Mouse (Mus musculus) heart, embryonic 11.5 days (tissue): Measurements from ENCODE around the gene Ptpn21. TPM values are rescaled to one million over a fixed set of nuclear protein-coding genes. Genes with fewer than 3 reads are reported as not detected.

ENCODE experiments used
- ATAC-seq: fragments of 200-750 bp; cut with Nextera tagmentation; replicated peaks from 2 replicates; pipeline ENCODE4 v1.8.0; 2017; ENCODE audit warnings: moderate library complexity; ENCODE audit not compliant: insufficient number of reproducible peaks, low FRiP score, low TSS enrichment
- H3K27ac ChIP-seq: fragments of 300-500 bp; sonication (generic); 2 replicates; pipeline ENCODE4 v1.5.1; 2014; ENCODE audit warnings: mild to moderate bottlenecking, low read depth, low read length
- H3K27me3 ChIP-seq: fragments of 300-500 bp; sonication (generic); 2 replicates; pipeline ENCODE4 v1.6.1; 2014; ENCODE audit warnings: mild to moderate bottlenecking, low read length, mixed read lengths; ENCODE audit not compliant: control insufficient read depth, insufficient read depth
- H3K36me3 ChIP-seq: fragments of 300-500 bp; sonication (generic); 2 replicates; pipeline ENCODE4 v1.6.1; 2014; ENCODE audit warnings: mild to moderate bottlenecking, low read length, moderate library complexity, mixed read lengths; ENCODE audit not compliant: control insufficient read depth, insufficient read depth
- H3K4me1 ChIP-seq: fragments of 300-500 bp; sonication (generic); 2 replicates; pipeline ENCODE4 v1.6.1; 2014; ENCODE audit warnings: low read length; ENCODE audit not compliant: control insufficient read depth, insufficient read depth
- H3K4me2 ChIP-seq: fragments of 300-500 bp; sonication (generic); 2 replicates; pipeline ENCODE4 v1.6.1; 2014; ENCODE audit warnings: mild to moderate bottlenecking, moderate library complexity
- H3K4me3 ChIP-seq: fragments of 300-500 bp; sonication (generic); 2 replicates; pipeline ENCODE4 v1.5.1; 2014; ENCODE audit warnings: low read depth, low read length
- H3K9ac ChIP-seq: fragments of 300-500 bp; sonication (generic); 2 replicates; pipeline ENCODE4 v1.6.1; 2014; ENCODE audit warnings: mild to moderate bottlenecking, low read depth, low read length, moderate library complexity
- H3K9me3 ChIP-seq: fragments of 300-500 bp; sonication (generic); replicated peaks from 2 replicates; pipeline ENCODE4 v1.6.1; 2016; ENCODE audit warnings: low read length; ENCODE audit not compliant: control insufficient read depth
- WGBS: fragments of 180-500 bp; shearing (Covaris S2); extraction: QIAGEN DNeasy Blood & Tissue Kit; methylation state at CpG from one replicate; pipeline ENCODE4 v1.1.7; 2014; ENCODE audit not compliant: insufficient replicate concordance; 5-methylcytosine and 5-hydroxymethylcytosine counted together
- polyA plus RNA-seq: library from polyadenylated mRNA; unstranded; fragments of >200 nt; fragmentation: Nextera tagmentation; extraction: Ambion mirVana; gene quantifications from 2 replicates; pipeline ENCODE4 v1.2.1, GENCODE M21; 2014

Gene Ptpn21
- polyA plus RNA-seq, 1 experiment from 2014 or later: 13.0 TPM

DNA sequence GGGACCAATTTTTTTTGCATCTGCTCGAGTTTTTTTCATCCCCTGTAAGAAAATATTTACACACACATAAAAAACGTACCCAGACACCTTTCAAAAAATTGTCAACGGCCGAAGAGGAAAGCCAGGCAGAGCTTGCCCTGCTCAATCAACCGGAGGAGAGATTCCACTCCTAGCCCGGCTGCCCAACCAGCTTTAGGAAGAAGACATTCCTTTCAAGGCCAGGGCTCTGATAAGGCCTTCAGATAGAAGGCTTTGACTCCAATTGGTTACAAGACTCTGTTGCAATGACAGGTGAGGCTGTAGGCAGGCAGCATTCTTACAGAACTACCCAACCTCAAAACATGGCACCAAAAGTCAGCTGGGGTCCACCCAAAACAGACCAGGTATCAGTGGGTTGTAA lies 53.6 kb downstream of the Ptpn21 start:
- Histone ChIP-seq H3K36me3 (peaks cover 14% of the 10 kb centered on the region; the same call in 1 of the 2 replicates), H3K4me2 (peak overlapping the region; percentile 55), H3K9me3 (no peaks in the 10 kb centered on the region), H3K27me3 (no peaks in the 10 kb centered on the region), H3K9ac (no peak overlapping the region), H3K27ac (peak overlapping the region; percentile 66), H3K4me1 (peaks cover 9% of the 10 kb centered on the region), H3K4me3 (peak overlapping the region; percentile 12; the same call in 1 of the 2 replicates)
- WGBS: 27% methylated on average over 6 of the region's 6 CpGs
- ATAC-seq: no peak

DNA sequence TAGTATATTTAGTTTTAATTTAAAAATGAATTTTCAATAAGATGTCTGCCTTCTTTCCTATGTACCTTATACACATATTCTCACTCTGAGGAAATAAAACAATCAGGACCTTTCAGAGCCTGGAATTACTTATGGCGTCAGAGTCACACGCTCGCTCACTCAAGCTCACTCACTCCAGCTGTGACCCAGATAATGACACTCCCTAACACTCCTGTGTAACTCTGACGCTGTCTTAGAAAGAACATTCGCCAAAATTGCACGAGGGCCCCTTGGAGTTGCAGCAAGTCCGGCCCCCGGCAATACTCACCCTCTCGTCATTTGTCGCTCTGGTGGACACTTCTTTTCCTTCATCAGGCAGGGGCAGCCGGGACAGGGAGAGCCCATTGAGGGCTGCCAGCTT lies 54.0 kb downstream of the Ptpn21 start:
- peak overlapping the region; percentile 12; the same call in 1 of the 2 replicates for H3K4me3 ChIP-seq
- H3K4me2 ChIP-seq: peak overlapping the region; percentile 55

DNA sequence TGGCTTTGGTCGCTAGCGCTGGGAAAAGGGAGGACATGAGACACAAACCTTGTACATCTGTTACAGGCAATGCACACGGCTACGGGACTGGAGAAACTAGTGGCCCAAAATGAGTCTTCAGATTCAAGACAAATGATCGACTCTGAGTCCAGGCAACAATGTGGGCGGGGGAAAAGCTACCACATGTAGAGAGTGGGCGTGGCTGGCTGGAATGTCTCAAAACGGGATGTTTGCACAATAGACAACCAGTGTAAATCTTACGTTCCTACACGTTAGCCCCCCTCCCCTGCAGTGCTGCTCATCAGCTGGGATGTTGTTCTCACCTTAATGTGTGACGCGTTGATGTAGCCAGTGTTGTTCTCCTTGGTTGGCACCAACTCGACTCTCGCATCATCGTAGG lies 55.0 kb downstream of the Ptpn21 start:
- Histone ChIP-seq H3K9me3 (no peaks in the 10 kb centered on the region), H3K27ac (no peak overlapping the region), H3K27me3 (no peaks in the 10 kb centered on the region), H3K36me3 (peaks cover 12% of the 10 kb centered on the region; the same call in 1 of the 2 replicates), H3K9ac (no peak overlapping the region), H3K4me2 (no peak overlapping the region), H3K4me1 (peaks cover 9% of the 10 kb centered on the region), H3K4me3 (no peak overlapping the region)
- WGBS: 88% methylated on average over 15 of the region's 15 CpGs
- no peak for ATAC-seq

More for the DNA sequence above, 54.0 kb downstream of the Ptpn21 start:
- Histone ChIP-seq H3K4me1 (peaks cover 9% of the 10 kb centered on the region), H3K9ac (no peak overlapping the region), H3K36me3 (peaks cover 14% of the 10 kb centered on the region; the same call in 1 of the 2 replicates), H3K27me3 (no peaks in the 10 kb centered on the region), H3K27ac (peak overlapping the region; percentile 66), H3K9me3 (no peaks in the 10 kb centered on the region)
- ATAC-seq: no peak; the same call in 1 of the 2 replicates
- WGBS: 40% methylated on average over 11 of the region's 11 CpGs

DNA sequence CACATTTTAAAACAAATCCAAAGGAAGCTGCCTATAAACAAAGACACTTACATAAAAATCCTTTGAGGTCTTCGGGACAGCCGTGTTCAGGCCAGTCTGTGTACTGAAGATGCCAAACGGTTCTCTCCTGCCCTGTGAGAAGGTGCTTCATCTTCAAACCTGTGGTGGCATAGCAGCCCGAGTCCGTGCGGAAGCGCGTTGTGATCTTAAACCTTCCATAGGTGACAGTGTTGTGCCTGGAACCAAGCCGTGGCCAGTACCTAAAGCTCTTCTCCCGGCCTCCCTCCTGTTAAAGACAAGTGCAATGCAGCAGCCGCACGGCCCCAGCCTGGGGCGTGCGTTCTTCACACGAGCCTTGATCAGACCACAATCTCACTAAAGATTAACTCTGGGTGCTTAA lies 57.3 kb downstream of the Ptpn21 start:
- no peak overlapping the region for H3K27ac ChIP-seq
- H3K27me3 ChIP-seq: no peaks in the 10 kb centered on the region
- peaks cover 9% of the 10 kb centered on the region for H3K4me1 ChIP-seq
- H3K4me3 ChIP-seq: no peak overlapping the region
- WGBS: 82% methylated on average over 15 of the region's 15 CpGs
- ATAC-seq: no peak
- no peak overlapping the region for H3K9ac ChIP-seq
- 0 out of 2 replicates have a peak, but pooled peaks cover 10% of the 10 kb centered on the region for H3K36me3 ChIP-seq
- H3K9me3 ChIP-seq: no peaks in the 10 kb centered on the region
- H3K4me2 ChIP-seq: no peak overlapping the region

DNA sequence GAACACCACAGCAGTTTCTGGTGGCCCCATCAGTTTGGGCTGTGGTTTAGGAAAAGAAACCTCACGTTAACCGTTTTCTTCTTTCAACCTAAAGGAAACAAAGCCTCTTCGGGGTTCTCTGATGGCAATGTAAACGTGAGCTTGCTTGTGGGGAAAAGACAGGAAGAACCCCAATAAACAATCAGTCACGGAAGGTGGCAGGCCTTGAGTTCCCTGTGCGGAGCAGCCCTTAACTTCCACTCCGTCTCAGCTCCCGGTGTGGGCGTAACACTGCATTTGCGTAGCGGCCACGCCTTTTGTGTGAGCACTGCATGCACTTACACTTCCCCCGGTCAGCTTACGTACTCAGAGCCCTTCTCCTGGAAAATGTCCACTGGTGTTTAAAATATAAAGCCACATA lies 59.9 kb downstream of the Ptpn21 start:
- 0 out of 2 replicates have a peak, but pooled peaks cover 2% of the 10 kb centered on the region for H3K4me1 ChIP-seq
- no peak overlapping the region for H3K27ac ChIP-seq
- ATAC-seq: no peak
- H3K9me3 ChIP-seq: no peaks in the 10 kb centered on the region
- no peak overlapping the region for H3K4me2 ChIP-seq
- 46% methylated on average over 14 of the region's 14 CpGs for WGBS
- peaks cover 10% of the 10 kb centered on the region; the same call in 1 of the 2 replicates for H3K36me3 ChIP-seq
- H3K4me3 ChIP-seq: no peak overlapping the region
- no peaks in the 10 kb centered on the region for H3K27me3 ChIP-seq
- H3K9ac ChIP-seq: no peak overlapping the region

DNA sequence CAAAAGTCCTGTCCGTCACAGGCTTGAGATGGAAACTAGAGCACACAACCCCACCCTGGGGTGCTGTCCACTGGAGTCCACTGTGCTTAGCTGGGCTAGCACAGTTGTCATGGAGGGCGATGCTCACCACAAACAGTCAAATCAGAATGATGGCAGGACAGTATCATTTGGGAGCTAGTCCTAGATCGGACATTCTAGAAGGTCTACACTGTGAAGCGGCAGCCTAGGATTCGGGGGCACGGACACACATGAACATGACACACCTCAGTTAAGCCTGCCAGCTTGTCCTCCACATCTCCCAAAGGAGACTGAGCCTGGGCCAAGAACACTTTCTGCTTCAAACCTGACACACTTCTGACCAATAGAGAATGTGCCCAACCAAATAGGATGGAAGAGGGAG lies 60.3 kb downstream of the Ptpn21 start:
- Histone ChIP-seq H3K4me3 (no peak overlapping the region), H3K4me2 (no peak overlapping the region), H3K27ac (no peak overlapping the region), H3K9me3 (no peaks in the 10 kb centered on the region), H3K9ac (no peak overlapping the region), H3K27me3 (no peaks in the 10 kb centered on the region), H3K4me1 (0 out of 2 replicates have a peak, but pooled peaks cover 2% of the 10 kb centered on the region), H3K36me3 (peaks cover 9% of the 10 kb centered on the region; the same call in 1 of the 2 replicates)
- no peak for ATAC-seq
- 95% methylated on average over 6 of the region's 6 CpGs for WGBS

DNA sequence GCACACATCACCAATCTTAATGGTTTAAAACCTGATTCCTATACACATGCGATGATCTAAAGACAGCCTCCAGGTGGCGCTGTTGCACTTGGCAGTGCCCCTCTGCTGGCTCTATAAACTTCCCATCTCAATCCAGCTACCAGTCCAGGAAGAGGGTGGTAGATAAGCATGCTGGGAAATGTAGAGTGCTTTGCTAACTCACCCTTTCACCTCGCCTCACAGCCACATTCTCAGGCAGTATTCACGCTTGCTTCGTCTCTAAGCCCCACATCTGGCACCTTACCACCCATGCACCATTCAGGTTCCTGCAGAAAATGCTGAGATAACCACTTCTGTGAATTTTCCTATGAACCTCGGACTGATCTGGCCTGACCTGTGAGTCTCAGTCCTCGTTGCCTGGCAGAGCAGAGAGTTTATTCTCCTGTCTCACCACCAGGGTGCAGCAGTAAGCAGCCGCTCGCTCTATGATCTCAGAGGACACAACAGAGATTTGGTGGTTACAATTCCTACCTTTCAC lies 62.5 kb downstream of the Ptpn21 start:
- WGBS: 6% methylated on average over 9 of the region's 9 CpGs
- ATAC-seq: peak; percentile 57
- 0 out of 2 replicates have a peak, but pooled peaks cover 2% of the 10 kb centered on the region for H3K4me1 ChIP-seq
- H3K36me3 ChIP-seq: peaks cover 4% of the 10 kb centered on the region; the same call in 1 of the 2 replicates
- 0 out of 2 replicates have a peak overlapping the region, but pooled peaks have one; percentile 39 for H3K9ac ChIP-seq
- peak overlapping the region; percentile 36 for H3K4me3 ChIP-seq
- peak overlapping the region; percentile 66 for H3K27ac ChIP-seq
- H3K27me3 ChIP-seq: no peaks in the 10 kb centered on the region
- H3K9me3 ChIP-seq: no peaks in the 10 kb centered on the region
- H3K4me2 ChIP-seq: peak overlapping the region; percentile 62

DNA sequence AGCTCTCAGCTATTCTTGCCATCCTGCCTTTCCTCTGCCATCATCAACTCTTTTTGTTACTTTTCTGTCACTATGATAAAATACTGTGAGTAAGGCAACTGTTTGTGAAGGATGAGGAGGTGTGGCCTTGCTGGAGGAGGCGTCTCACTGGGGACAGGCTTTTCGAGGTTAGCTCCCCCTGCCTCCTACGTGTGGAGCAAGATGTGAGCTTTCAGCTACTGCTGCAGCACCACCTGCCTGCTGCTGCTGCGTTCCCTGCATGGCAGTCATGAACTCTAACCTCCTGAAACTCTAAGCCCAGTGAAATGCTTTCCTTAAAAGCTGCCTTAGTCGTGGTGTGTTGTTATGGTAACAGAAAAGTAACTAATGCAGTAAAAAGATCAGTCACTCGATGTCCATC lies 63.3 kb downstream of the Ptpn21 start:
- Histone ChIP-seq H3K9me3 (no peaks in the 10 kb centered on the region), H3K4me1 (peaks cover 2% of the 10 kb centered on the region; the same call in 1 of the 2 replicates), H3K9ac (no peak overlapping the region), H3K4me3 (no peak overlapping the region), H3K4me2 (no peak overlapping the region), H3K27me3 (no peaks in the 10 kb centered on the region), H3K36me3 (peaks cover 4% of the 10 kb centered on the region; the same call in 1 of the 2 replicates), H3K27ac (no peak overlapping the region)
- no peak for ATAC-seq
- 61% methylated on average over 6 of the region's 6 CpGs for whole genome bisulfite sequencing

DNA sequence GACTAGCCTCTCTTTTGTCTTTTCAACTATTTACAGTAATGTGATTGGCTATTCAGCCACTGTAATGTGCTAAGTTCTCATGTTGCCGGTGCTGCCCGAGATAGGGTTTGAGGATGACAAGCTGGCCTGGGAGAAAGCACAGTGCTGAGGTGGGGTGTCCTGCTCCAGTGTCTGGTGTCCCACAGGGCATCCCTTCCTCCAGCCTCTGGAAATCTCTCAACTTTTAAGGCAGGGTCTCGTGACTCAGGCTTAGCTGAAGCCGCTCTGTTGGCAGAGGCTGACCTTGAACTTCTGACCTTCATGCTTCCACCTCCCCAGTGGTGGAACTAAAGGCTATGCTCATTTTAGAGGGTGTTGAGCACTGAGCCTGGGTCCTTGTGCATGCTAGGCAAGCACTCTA lies 66.8 kb downstream of the Ptpn21 start:
- WGBS: 76% methylated on average over 4 of the region's 4 CpGs
- Histone ChIP-seq H3K27ac (no peak overlapping the region), H3K36me3 (no peaks in the 10 kb centered on the region; the same call in 1 of the 2 replicates), H3K9me3 (no peaks in the 10 kb centered on the region), H3K9ac (no peak overlapping the region), H3K4me2 (no peak overlapping the region), H3K27me3 (no peaks in the 10 kb centered on the region), H3K4me3 (no peak overlapping the region), H3K4me1 (peaks cover 2% of the 10 kb centered on the region; the same call in 1 of the 2 replicates)
- no peak for ATAC-seq
